Mouse (Mus musculus): ENCODE results near the gene Tspan31.
"Not testable (repeated sequence)": the region's sequence is repeated elsewhere in the genome, so short reads cannot be mapped to it uniquely, and the experiment has no call there.

Tspan31 gene

GRCm38 (mm10) chr10:127063913-127064870 is 5.9 kb downstream of the Tspan31 start:
- DNase-seq (ENCODE audit: low spot score) = no peak

DNA sequence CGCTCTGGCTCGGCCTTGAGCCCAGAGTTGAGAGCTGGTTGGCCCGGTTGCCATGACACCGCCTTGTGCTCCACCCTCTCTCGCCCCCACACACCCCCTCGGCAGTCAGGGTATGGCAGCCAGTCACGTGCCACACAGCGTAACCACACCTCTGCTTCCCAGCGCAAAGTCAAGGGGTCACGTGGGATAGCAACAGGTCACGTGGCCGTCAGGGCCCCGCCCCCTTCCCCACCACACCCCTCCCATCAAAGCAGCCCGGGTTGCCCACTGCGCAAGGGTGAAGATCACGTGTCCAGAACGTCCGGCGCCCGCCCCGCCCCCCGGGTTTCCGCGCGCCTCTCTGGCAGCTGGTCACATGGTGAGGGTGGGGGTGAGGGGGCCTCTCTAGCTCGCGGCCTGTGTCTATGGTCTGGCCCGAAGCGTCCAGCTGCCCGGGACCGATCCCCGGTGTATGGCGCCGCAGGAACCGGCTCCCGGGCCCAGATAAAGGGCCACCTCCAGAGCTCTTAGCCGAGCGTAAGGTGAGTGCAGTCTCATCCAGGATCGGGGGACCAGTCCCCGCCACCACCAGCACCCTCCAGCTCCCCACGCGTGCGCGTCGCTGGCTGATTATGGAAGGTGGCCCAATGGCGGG is 6.7 kb downstream of the Tspan31 start, which contains the start of gene Cdk4:
Gene Cdk4, plus strand, starts transcription at position 296 of the 634 bp plus-strand sequence.
- DNase-seq (ENCODE audit: low spot score) = peak; percentile 98

GRCm38 (mm10) chr10:127062503-127062902 is 7.6 kb downstream of the Tspan31 start:
- no peak for DNase-seq (ENCODE audit: low spot score)

- not testable (repeated sequence) for DNase-seq (ENCODE audit: low spot score)
Observed at GRCm38 (mm10) chr10:127062101-127062500, 8.0 kb downstream of the Tspan31 start.

- DNase-seq (ENCODE audit: low spot score) = no peak
Observed at GRCm38 (mm10) chr10:127061513-127061912, 8.6 kb downstream of the Tspan31 start.

GRCm38 (mm10) chr10:127061085-127061484 is 9.0 kb downstream of the Tspan31 start:
- DNase-seq (ENCODE audit: low spot score) = no peak

GRCm38 (mm10) chr10:127059968-127060916 is 9.8 kb downstream of the Tspan31 start, which contains the start of gene March9:
March9 (minus strand) TSS chr10:127060184.
- no peak for DNase-seq (ENCODE audit: low spot score)

DNA sequence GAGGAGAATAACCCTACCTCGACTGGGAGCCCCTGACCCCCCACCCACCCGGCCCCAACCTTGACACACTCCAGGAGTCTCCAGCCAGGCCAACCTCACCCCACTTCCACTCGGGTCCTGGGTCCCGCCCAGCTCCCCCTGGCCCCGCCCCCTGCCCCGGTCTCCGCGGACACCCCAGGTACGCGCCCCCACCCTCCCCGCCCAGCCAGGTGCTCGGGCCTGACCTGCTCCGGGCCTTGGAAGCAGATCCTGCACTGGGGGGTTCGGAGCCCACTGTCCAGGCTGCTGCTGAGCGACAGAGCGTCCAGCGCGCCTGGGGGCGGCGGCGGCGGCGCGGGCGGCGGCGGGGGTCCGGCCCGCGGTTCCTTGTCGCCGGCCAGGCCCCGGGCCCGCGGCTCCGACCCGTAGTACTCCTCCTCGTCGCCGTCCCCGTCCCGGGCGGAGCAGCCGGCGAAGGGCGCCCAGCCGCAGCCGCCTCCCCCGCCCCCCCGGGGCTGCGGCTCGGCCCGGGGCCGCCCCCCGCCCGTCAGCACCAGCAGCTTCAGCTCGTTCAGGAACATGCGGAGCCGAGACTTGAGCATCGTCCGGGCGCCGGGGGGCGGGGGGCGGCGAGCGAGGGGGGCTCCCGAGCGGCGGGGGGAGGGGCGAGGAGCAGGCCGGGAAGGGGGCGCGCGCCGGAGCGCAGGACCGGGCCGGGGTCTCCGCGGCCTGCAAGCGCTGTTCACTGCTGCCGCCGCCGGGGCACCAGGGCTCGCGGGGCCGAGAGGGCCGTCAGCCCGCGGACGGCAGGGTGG is 10.7 kb downstream of the Tspan31 start:
- DNase-seq (ENCODE audit: low spot score) = no peak

- DNase-seq (ENCODE audit: low spot score) = no peak
Observed at GRCm38 (mm10) chr10:127058708-127059107, 11.4 kb downstream of the Tspan31 start.

DNA sequence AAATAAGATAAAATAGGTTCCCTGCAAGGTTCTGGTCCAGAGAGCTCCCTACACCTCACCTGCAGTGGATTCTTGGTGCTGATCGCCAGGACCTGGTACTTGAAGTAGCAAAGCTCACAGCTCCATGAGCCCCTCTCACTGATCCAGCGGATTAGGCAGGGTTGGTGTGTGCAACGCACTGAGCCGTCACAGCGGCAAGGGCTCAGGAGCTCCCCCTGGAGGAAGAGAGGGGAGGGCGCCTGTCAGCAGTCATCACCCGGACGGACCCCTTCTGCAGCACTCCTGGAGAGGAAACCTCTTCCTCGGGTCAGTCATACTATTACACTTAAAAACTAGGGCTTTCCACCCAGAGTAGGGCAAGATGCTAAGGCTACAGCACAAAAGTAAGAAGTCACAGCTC is 11.9 kb downstream of the Tspan31 start:
- DNase-seq (ENCODE audit: low spot score) = no peak

DNA sequence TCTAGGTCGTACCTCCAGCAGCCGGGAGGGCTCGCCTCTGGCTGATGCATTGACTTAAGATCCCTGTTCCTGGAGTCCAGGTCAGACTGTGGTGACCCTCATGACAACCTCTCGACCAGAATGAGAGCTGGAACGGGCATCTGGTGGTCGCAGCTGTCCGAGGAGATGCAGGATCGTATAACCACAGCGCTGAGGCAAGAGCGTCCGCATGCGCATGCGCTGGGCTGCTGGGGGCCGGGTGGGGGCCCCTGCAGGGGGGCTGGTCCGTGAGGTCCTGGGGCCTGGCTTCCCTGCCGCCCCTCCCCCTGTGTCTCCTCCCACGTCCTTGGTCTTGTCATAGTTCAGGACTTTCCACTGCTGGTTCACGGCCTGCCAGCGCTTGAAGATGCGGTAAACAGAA is 13.6 kb downstream of the Tspan31 start:
- no peak for DNase-seq (ENCODE audit: low spot score)

- no peak for DNase-seq (ENCODE audit: low spot score)
Observed at GRCm38 (mm10) chr10:127055406-127055805, 14.7 kb downstream of the Tspan31 start.

GRCm38 (mm10) chr10:127054646-127055045 is 15.4 kb downstream of the Tspan31 start:
- DNase-seq (ENCODE audit: low spot score) = no peak

- DNase-seq (ENCODE audit: low spot score) = no peak
Observed at GRCm38 (mm10) chr10:127050119-127050474, 20.0 kb downstream of the Tspan31 start.

- no peak for DNase-seq (ENCODE audit: low spot score)
Observed at GRCm38 (mm10) chr10:127049395-127050118, 20.5 kb downstream of the Tspan31 start.

GRCm38 (mm10) chr10:127048608-127049394 is 21.3 kb downstream of the Tspan31 start:
- no peak for DNase-seq (ENCODE audit: low spot score)

DNA sequence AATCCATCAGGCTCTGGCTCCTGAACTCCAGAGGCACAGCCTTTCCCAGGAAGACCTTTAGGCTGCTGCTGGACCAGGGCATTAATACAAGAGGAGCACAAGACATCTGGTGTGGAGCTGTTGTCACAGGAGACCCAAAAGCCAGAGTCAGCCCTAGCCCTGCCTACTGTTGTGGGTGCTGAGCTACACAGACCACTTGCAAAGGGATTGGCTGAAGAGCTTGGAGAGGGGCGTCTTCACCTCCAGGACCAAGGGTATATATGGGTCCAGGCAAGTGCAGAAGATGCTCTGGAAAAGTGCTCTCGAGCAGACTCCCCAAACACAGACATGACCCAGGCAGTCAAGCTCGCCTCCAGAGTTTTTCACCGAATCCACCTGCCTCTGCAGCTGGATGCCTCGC is 22.1 kb downstream of the Tspan31 start, which contains the start of gene Cyp27b1:
Gene Cyp27b1, plus strand, starts transcription at position 297 of the 400 bp plus-strand sequence.
- DNase-seq (ENCODE audit: low spot score) = no peak

- DNase-seq (ENCODE audit: low spot score) = no peak
Observed at GRCm38 (mm10) chr10:127043187-127043586, 26.9 kb downstream of the Tspan31 start.

DNA sequence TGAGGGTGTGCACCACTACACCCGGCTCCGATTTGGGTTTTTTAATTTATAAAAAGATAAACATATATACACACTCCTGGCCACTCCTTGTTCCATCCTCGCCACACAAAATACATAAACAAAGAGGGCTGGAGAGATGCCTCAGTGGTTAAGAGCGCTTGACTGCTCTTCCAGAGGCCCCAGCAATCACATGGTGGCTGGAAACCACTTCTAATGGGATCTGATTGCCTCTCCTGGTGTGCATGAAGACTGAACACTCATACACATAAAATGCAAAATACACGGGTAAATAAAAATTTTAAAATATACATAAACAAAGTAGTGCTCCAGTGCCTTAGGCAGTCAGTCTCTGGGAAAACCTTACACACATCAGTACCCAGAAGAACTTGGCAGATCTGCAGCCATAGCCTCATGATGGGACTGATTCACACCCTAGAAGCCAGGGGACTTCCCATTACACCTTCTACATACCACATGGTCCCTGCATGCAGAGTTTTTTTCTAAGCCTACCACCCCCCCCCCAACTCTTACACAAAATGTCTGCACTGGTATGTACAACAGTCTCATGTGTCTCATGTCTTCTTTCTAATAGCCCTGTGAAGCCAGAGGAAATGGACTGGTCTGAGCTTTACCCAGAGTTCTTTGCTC is 27.5 kb downstream of the Tspan31 start:
- DNase-seq (ENCODE audit: low spot score) = no peak
